Mouse (Mus musculus): ENCODE measurements around the gene Fam76a. TPM values are rescaled to one million over a fixed set of nuclear protein-coding genes. Genes with fewer than 3 reads are reported as not detected.

The Fam76a gene
- polyA plus RNA-seq, 1 experiment from 2014 or later: 31.7 TPM

Other genes with a start within 250 kb of the Fam76a start
- 3.5 and 4.5 TPM in 2 replicates for gene Xkr8, start 190.0 kb downstream of the Fam76a start, polyA plus RNA-seq (2014; fragmentation: Nextera tagmentation; extraction: Ambion mirVana)
- gene Smpdl3b, start 165.3 kb downstream of the Fam76a start, polyA plus RNA-seq (2014; fragmentation: Nextera tagmentation; extraction: Ambion mirVana): 2.1 and 2.4 TPM in 2 replicates
- 164 TPM in 2 replicates for gene Rpa2, start 154.2 kb downstream of the Fam76a start, polyA plus RNA-seq (2014; fragmentation: Nextera tagmentation; extraction: Ambion mirVana)
- 1.1 TPM in 2 replicates for gene Themis2, start 126.2 kb downstream of the Fam76a start, polyA plus RNA-seq (2014; fragmentation: Nextera tagmentation; extraction: Ambion mirVana)
- 118 and 119 TPM in 2 replicates for gene Ppp1r8, start 79.4 kb downstream of the Fam76a start, polyA plus RNA-seq (2014; fragmentation: Nextera tagmentation; extraction: Ambion mirVana)
- 96.4 and 99.8 TPM in 2 replicates for gene Stx12, start 38.0 kb downstream of the Fam76a start, polyA plus RNA-seq (2014; fragmentation: Nextera tagmentation; extraction: Ambion mirVana)
- gene Fgr, start 51.5 kb upstream of the Fam76a start, polyA plus RNA-seq (2014; fragmentation: Nextera tagmentation; extraction: Ambion mirVana): not detected in 2 replicates
- gene Ahdc1, start 88.7 kb upstream of the Fam76a start, polyA plus RNA-seq (2014; fragmentation: Nextera tagmentation; extraction: Ambion mirVana): 4.9 and 5.3 TPM in 2 replicates
- gene Wasf2, start 207.9 kb upstream of the Fam76a start, polyA plus RNA-seq (2014; fragmentation: Nextera tagmentation; extraction: Ambion mirVana): 38.3 and 40.1 TPM in 2 replicates